Mouse (Mus musculus): ENCODE data around the gene Golga5. TPM values are rescaled to one million over a fixed set of nuclear protein-coding genes. Genes with fewer than 3 reads are reported as not detected.

Gene Golga5
- total and polyA plus RNA-seq, 3 experiments, result 29.5 to 35.7 (median 35.5) TPM

DNA sequence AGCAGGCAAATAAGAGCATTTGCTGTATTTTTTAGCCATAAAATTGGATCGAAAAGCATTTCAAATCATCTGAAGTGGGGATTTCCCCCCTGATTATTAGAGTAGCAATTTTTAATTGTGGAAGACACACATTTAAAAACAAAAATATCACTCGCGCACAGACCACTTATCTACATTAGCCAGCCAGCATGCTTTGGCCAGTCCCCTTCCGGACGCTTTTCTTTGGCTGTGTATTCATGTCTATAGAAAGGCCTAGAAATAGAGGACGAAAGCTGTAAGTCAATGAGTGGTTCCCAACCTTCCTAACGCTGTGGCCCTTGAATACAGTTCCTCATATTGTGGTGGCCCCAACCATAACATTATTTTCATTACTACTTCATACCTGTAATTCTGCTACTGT, 37.0 kb downstream of the Golga5 start:
- no peak overlapping the region for H3K4me3 ChIP-seq (replicated peaks in 1 of 3; ENCODE audit: low read depth in 2 of 3, low read length in 2 of 3, poor library complexity in 1 of 3)

DNA sequence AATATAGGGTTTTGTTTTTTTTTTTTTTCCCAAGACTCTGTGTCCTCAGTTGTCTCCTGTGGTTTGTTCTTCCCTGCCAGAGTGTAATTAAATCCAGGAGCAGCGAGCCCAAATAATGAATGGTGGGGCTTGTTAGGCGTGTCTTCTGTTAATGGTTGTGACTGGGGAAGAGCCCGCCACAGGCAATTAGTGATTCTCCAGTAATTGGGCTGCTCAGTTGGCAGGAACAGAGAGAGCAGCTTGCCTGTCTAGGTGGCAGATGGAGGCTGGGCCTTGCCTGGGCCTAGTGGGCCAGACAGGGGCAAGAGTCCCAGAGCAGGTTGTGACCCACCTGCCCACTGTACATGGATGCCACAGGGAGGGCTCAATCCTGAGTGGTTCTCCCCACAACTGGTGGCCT, 42.4 kb downstream of the Golga5 start:
- Histone ChIP-seq H3K9ac (ENCODE audit: insufficient read depth, low read depth) (no peak overlapping the region), H3K4me2 (ENCODE audit: insufficient read depth, low read depth, poor library complexity, severe bottlenecking) (no peak overlapping the region), H3K79me2 (replicated peaks; ENCODE audit: control insufficient read depth, extremely low read depth, insufficient read depth, poor library complexity, severe bottlenecking) (no peaks in the 10 kb centered on the region), H3K27me3 (replicated peaks) (no peaks in the 10 kb centered on the region), H3K36me3 (replicated peaks in 1 of 2; ENCODE audit: control insufficient read depth in 1 of 2, insufficient read depth in 1 of 2, low read length in 1 of 2) (no peaks in the 10 kb centered on the region), H3K27ac (ENCODE audit: insufficient read depth, low read depth) (no peak overlapping the region), H3K4me3 (replicated peaks in 1 of 3; ENCODE audit: low read depth in 2 of 3, low read length in 2 of 3, poor library complexity in 1 of 3) (no peak overlapping the region), H3K4me1 (ENCODE audit: control insufficient read depth in 1 of 2, insufficient read depth in 2 of 2) (no peaks in the 10 kb centered on the region), H3K9me3 (replicated peaks; ENCODE audit: low read length) (no peaks in the 10 kb centered on the region)
- TF ChIP-seq ZMIZ1 (IDR thresholded peaks at IDR 0.05; ENCODE audit: low read depth, low read length), result no peak
- TF ChIP-seq E2F4 (IDR thresholded peaks at IDR 0.05; ENCODE audit: insufficient replicate concordance, low read depth, low read length), result no peak
- TF ChIP-seq ZC3H11A (IDR thresholded peaks at IDR 0.05; ENCODE audit: low read depth, low read length), result no peak
- no peak for TF ChIP-seq MXI1 (IDR thresholded peaks at IDR 0.05; ENCODE audit: low read depth, low read length)
- TF ChIP-seq KAT2A (IDR thresholded peaks at IDR 0.05; ENCODE audit: insufficient replicate concordance, low read length), result no peak
- no peak for DNase-seq (ENCODE audit: extremely low read depth)
- dilution Hi-C loops (cut with MboI; ENCODE audit: extremely low pct_ligation_motif_present, extremely low pct_unique_long_range_greater_than_20kb, low sequenced_read_pairs) (no loop called here), in situ Hi-C loops (cut with MboI; ENCODE audit: low pct_ligation_motif_present, low pct_unique_long_range_greater_than_20kb, low sequenced_read_pairs) (no loop called here)

More for the DNA sequence above, 37.0 kb downstream of the Golga5 start:
- dilution Hi-C loops (cut with MboI; ENCODE audit: extremely low pct_ligation_motif_present, extremely low pct_unique_long_range_greater_than_20kb, low sequenced_read_pairs), result no loop called here
- TF ChIP-seq PAX5 (IDR thresholded peaks at IDR 0.05; ENCODE audit: low read length) (no peak), RCOR1 (conservative IDR thresholded peaks at IDR 0.05; ENCODE audit: low read depth, low read length) (no peak), HCFC1 (IDR thresholded peaks at IDR 0.05; ENCODE audit: low read depth, low read length) (no peak)
- no peak overlapping the region for H3K9ac ChIP-seq (ENCODE audit: insufficient read depth, low read depth)
- no peak overlapping the region for H3K27ac ChIP-seq (ENCODE audit: insufficient read depth, low read depth)
- no peaks in the 10 kb centered on the region for H3K36me3 ChIP-seq (replicated peaks in 1 of 2; ENCODE audit: control insufficient read depth in 1 of 2, insufficient read depth in 1 of 2, low read length in 1 of 2)
- no peaks in the 10 kb centered on the region for H3K4me1 ChIP-seq (ENCODE audit: control insufficient read depth in 1 of 2, insufficient read depth in 2 of 2)
- H3K27me3 ChIP-seq (replicated peaks), result no peaks in the 10 kb centered on the region
- DNase-seq (ENCODE audit: extremely low read depth), result no peak
- in situ Hi-C loops (cut with MboI; ENCODE audit: low pct_ligation_motif_present, low pct_unique_long_range_greater_than_20kb, low sequenced_read_pairs), result no loop called here
- no peak overlapping the region for H3K4me2 ChIP-seq (ENCODE audit: insufficient read depth, low read depth, poor library complexity, severe bottlenecking)
- H3K79me2 ChIP-seq (replicated peaks; ENCODE audit: control insufficient read depth, extremely low read depth, insufficient read depth, poor library complexity, severe bottlenecking), result no peaks in the 10 kb centered on the region
- no peaks in the 10 kb centered on the region for H3K9me3 ChIP-seq (replicated peaks; ENCODE audit: low read length)

DNA sequence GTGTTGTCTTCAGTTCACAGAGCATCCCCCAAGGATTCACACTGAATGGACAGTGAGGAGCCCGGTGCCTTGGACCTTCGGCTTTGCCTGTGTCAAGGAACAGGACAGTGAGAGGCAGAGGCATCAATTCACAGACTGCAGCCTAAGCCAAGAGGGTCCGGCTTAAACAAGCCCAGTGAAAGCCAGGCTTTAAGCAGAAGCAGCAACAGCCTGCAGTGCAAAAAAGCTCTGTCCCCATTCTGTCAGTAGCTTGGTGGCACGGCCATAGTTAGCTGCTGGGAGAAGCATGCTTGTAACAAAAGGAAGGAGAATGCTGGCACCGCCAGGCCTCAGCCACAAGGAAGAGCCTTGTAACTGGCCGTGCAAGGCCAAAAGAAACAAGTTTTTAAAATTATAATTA, 45.2 kb downstream of the Golga5 start:
- no peaks in the 10 kb centered on the region for H3K27me3 ChIP-seq (replicated peaks)
- H3K79me2 ChIP-seq (replicated peaks; ENCODE audit: control insufficient read depth, extremely low read depth, insufficient read depth, poor library complexity, severe bottlenecking), result no peaks in the 10 kb centered on the region
- in situ Hi-C loops (cut with MboI; ENCODE audit: low pct_ligation_motif_present, low pct_unique_long_range_greater_than_20kb, low sequenced_read_pairs), result no loop called here
- no peaks in the 10 kb centered on the region for H3K36me3 ChIP-seq (replicated peaks in 1 of 2; ENCODE audit: control insufficient read depth in 1 of 2, insufficient read depth in 1 of 2, low read length in 1 of 2)
- no peak overlapping the region for H3K4me2 ChIP-seq (ENCODE audit: insufficient read depth, low read depth, poor library complexity, severe bottlenecking)
- TF ChIP-seq E2F4 (IDR thresholded peaks at IDR 0.05; ENCODE audit: insufficient replicate concordance, low read depth, low read length) (no peak), USF1 (IDR thresholded peaks at IDR 0.05; ENCODE audit: low read depth, low read length) (no peak), SMC3 (IDR thresholded peaks at IDR 0.05; ENCODE audit: low read depth, low read length) (no peak), PAX5 (IDR thresholded peaks at IDR 0.05; ENCODE audit: low read length) (no peak), POLR2A (IDR thresholded peaks at IDR 0.05; ENCODE audit: low read depth, low read length) (no peak), JUN (IDR thresholded peaks at IDR 0.05; ENCODE audit: insufficient read depth, low read depth, low read length) (no peak), JUND (conservative IDR thresholded peaks at IDR 0.05; ENCODE audit: low read depth, low read length) (no peak), CHD1 (IDR thresholded peaks at IDR 0.05; ENCODE audit: low read depth, low read length) (no peak), BHLHE40 (IDR thresholded peaks at IDR 0.05; ENCODE audit: low read depth, low read length) (no peak), ETS1 (conservative IDR thresholded peaks at IDR 0.05; ENCODE audit: low read depth, low read length) (no peak), NRF1 (IDR thresholded peaks at IDR 0.05; ENCODE audit: low read depth, low read length) (no peak), MAFK (IDR thresholded peaks at IDR 0.05; ENCODE audit: insufficient replicate concordance, low read length) (no peak), TCF12 (IDR thresholded peaks at IDR 0.05; ENCODE audit: low read depth, low read length) (no peak)
- H3K4me3 ChIP-seq (replicated peaks in 1 of 3; ENCODE audit: low read depth in 2 of 3, low read length in 2 of 3, poor library complexity in 1 of 3), result no peak overlapping the region
- no peak overlapping the region for H3K9ac ChIP-seq (ENCODE audit: insufficient read depth, low read depth)
- H3K27ac ChIP-seq (ENCODE audit: insufficient read depth, low read depth), result no peak overlapping the region
- H3K4me1 ChIP-seq (ENCODE audit: control insufficient read depth in 1 of 2, insufficient read depth in 2 of 2), result no peaks in the 10 kb centered on the region
- no peaks in the 10 kb centered on the region for H3K9me3 ChIP-seq (replicated peaks; ENCODE audit: low read length)
- dilution Hi-C loops (cut with MboI; ENCODE audit: extremely low pct_ligation_motif_present, extremely low pct_unique_long_range_greater_than_20kb, low sequenced_read_pairs), result no loop called here
- no peak for DNase-seq (ENCODE audit: extremely low read depth)
